In genomic region chr2:3709882-3710281, GRCm38 (mm10) we compare ENCODE assay signal across 20 mouse cellular contexts.
DNase-seq lines count a peak whose midpoint lies in the region; ATAC-seq and TF ChIP-seq lines count a peak whose summit lies in the region.
"Had no signal": no experiment of that assay in that cellular context is flagged by ENCODE, and none has a peak within 500 bp of the region (broad histone marks: within the 10 kb centered on the region; RNA-seq: fewer than 3 reads in every experiment).

No protein-coding gene starts in this region.

- H3K4me3 ChIP-seq in liver, embryonic 11.5 days (ENCODE audit: low read depth, low read length): no peak overlapping the region
- H3K4me3 ChIP-seq in liver, embryonic 14.5 days (ENCODE audit: insufficient read depth in 1 of 2, low read depth in 2 of 2, low read length in 2 of 2): no peak overlapping the region
- H3K4me3 ChIP-seq: embryonic facial prominence, embryonic 13.5 days; forebrain, embryonic 10.5 days; gastrocnemius, adult 2 months; heart, embryonic 10.5 days; hindbrain, embryonic 12.5 days had no signal

- no peak for ATAC-seq in liver, embryonic 11.5 days (replicated peaks; ENCODE audit: low FRiP score)
- no peak for ATAC-seq in liver, embryonic 14.5 days (ENCODE audit: insufficient read depth)
- ATAC-seq in megakaryocyte progenitor cell, adult 5-6 weeks (replicated peaks; ENCODE audit: poor library complexity): peak; percentile 18; the same call in 1 of the 2 replicates
- ATAC-seq: forebrain, embryonic 14.5 days had no signal

- peak; percentile 18 for DNase-seq in liver
- no peak for DNase-seq in liver, embryonic 11.5 days (ENCODE audit: low spot score)
- no peak for DNase-seq in liver, embryonic 14.5 days (ENCODE audit: low read depth in 3 of 3, low spot score in 3 of 3)
- no peak for DNase-seq in retina, embryonic 14.5 days (ENCODE audit: low spot score)
- no peak for DNase-seq in cerebellum, adult 9-11 months
- DNase-seq in testis, postnatal 10 days (ENCODE audit: low spot score): no peak
- DNase-seq: adrenal gland, postnatal 10 days; cerebellum, adult 11 months; cerebellum, adult 9-10 months; cerebellum, postnatal 36 days; gastrocnemius, adult 2 months; gastrocnemius, postnatal 25 days; heart, postnatal 10 days; heart, postnatal 4 days had no signal

- 59% methylated on average over 2 of the region's 2 CpGs for WGBS in liver, embryonic 11.5 days
- WGBS in liver, embryonic 14.5 days (ENCODE audit: insufficient replicate concordance): 24% methylated on average over 2 of the region's 2 CpGs

- H3K27ac ChIP-seq in liver, embryonic 11.5 days (ENCODE audit: low read depth, low read length): no peak overlapping the region
- no peak overlapping the region for H3K27ac ChIP-seq in liver, embryonic 14.5 days
- H3K27ac ChIP-seq: embryonic facial prominence, embryonic 13.5 days; forebrain, embryonic 10.5 days; gastrocnemius, adult 2 months; heart, embryonic 10.5 days; hindbrain, embryonic 12.5 days had no signal

- H3K9ac ChIP-seq in liver, embryonic 11.5 days (ENCODE audit: low read depth, low read length): no peak overlapping the region
- H3K9ac ChIP-seq in liver, embryonic 14.5 days (replicated peaks): no peak overlapping the region
- H3K9ac ChIP-seq: embryonic facial prominence, embryonic 13.5 days; hindbrain, embryonic 12.5 days had no signal

- H3K4me2 ChIP-seq in liver, embryonic 11.5 days: no peak overlapping the region
- H3K4me2 ChIP-seq in liver, embryonic 14.5 days (ENCODE audit: low read depth): no peak overlapping the region
- H3K4me2 ChIP-seq: embryonic facial prominence, embryonic 13.5 days; hindbrain, embryonic 12.5 days had no signal

- no peaks in the 10 kb centered on the region for H3K9me3 ChIP-seq in liver, embryonic 11.5 days (ENCODE audit: control insufficient read depth, low read length)
- no peaks in the 10 kb centered on the region for H3K9me3 ChIP-seq in liver, embryonic 14.5 days (ENCODE audit: control insufficient read depth, low read length)
- H3K9me3 ChIP-seq: embryonic facial prominence, embryonic 13.5 days; forebrain, embryonic 10.5 days; heart, embryonic 10.5 days; hindbrain, embryonic 12.5 days had no signal

- TF ChIP-seq EP300 in liver, embryonic 14.5 days (IDR thresholded peaks at IDR 0.05; ENCODE audit: low read depth): peak; percentile 55

- H3K4me1 ChIP-seq in liver, embryonic 11.5 days (replicated peaks; ENCODE audit: control insufficient read depth, insufficient read depth, low read length): peaks cover 7% of the 10 kb centered on the region
- peaks cover 8 to 19% of the 10 kb centered on the region in 2 experiments for H3K4me1 ChIP-seq in liver, embryonic 14.5 days (replicated peaks; ENCODE audit: control insufficient read depth in 2 of 2, insufficient read depth in 2 of 2, low read length in 1 of 2)
- H3K4me1 ChIP-seq: heart, embryonic 10.5 days had no signal

- H3K27me3 ChIP-seq in liver, embryonic 11.5 days (replicated peaks; ENCODE audit: control insufficient read depth, insufficient read depth, low read length): no peaks in the 10 kb centered on the region
- no peaks in the 10 kb centered on the region; the same call in 1 of the 2 replicates for H3K27me3 ChIP-seq in liver, embryonic 14.5 days (ENCODE audit: control insufficient read depth, insufficient read depth, low read length)
- H3K27me3 ChIP-seq: embryonic facial prominence, embryonic 13.5 days; hindbrain, embryonic 12.5 days had no signal

- no peak for TF ChIP-seq CTCF in liver, embryonic 14.5 days (IDR thresholded peaks at IDR 0.05; ENCODE audit: low read depth)

- H3K36me3 ChIP-seq in liver, embryonic 11.5 days (ENCODE audit: control insufficient read depth, insufficient read depth, low read length): no peaks in the 10 kb centered on the region
- H3K36me3 ChIP-seq in liver, embryonic 14.5 days (replicated peaks; ENCODE audit: control insufficient read depth, insufficient read depth, low read depth): no peaks in the 10 kb centered on the region
- H3K36me3 ChIP-seq: embryonic facial prominence, embryonic 13.5 days; forebrain, embryonic 10.5 days; heart, embryonic 10.5 days; hindbrain, embryonic 12.5 days had no signal
